ENCODE assay signal across 8 mouse cellular contexts in the genomic region with DNA sequence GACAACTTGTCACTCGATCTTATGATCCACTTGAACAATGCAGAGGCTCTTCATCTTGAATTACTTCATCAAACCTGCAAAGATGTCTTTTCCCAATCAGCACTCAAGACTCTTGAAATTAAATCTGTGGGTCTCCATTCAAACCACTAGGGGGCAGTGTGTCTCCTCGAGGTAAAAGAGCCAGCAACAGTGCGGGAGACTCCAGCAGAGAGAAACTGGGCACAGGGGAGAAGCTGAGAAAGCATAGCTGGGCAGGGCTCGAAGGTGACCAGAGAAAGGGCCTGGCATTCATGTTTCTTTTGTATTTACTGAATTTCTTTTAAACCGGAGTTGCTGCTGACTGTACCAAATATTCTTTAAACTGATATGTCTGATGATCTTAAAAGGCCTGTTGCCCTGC.
DNase-seq lines count a peak whose midpoint lies in the region; ATAC-seq and TF ChIP-seq lines count a peak whose summit lies in the region.

No protein-coding gene starts in this region.

- no peak overlapping the region for H3K4me3 ChIP-seq in forebrain, embryonic 10.5 days
- H3K4me3 ChIP-seq in forebrain, embryonic 12.5 days (replicated peaks), result no peak overlapping the region
- H3K4me3 ChIP-seq in liver, postnatal 0 days (ENCODE audit: low read depth, low read length), result no peak overlapping the region

- H3K9me3 ChIP-seq in forebrain, embryonic 10.5 days, result no peaks in the 10 kb centered on the region
- no peaks in the 10 kb centered on the region for H3K9me3 ChIP-seq in forebrain, embryonic 12.5 days
- no peaks in the 10 kb centered on the region for H3K9me3 ChIP-seq in liver, postnatal 0 days (ENCODE audit: low read length)

- H3K9ac ChIP-seq in forebrain, embryonic 12.5 days, result no peak overlapping the region
- no peak overlapping the region for H3K9ac ChIP-seq in liver, postnatal 0 days (replicated peaks)

- TF ChIP-seq CTCF in liver, postnatal 0 days (IDR thresholded peaks at IDR 0.05; ENCODE audit: low read depth), result peak; percentile 84

- H3K4me1 ChIP-seq in forebrain, embryonic 10.5 days, result peaks cover 12% of the 10 kb centered on the region; the same call in 1 of the 2 replicates
- no peaks in the 10 kb centered on the region for H3K4me1 ChIP-seq in forebrain, embryonic 12.5 days
- no peaks in the 10 kb centered on the region for H3K4me1 ChIP-seq in liver, postnatal 0 days (ENCODE audit: insufficient read depth)

- H3K4me2 ChIP-seq in forebrain, embryonic 12.5 days, result no peak overlapping the region
- no peak overlapping the region for H3K4me2 ChIP-seq in liver, postnatal 0 days (ENCODE audit: low read depth, low read length)

- TF ChIP-seq EP300 in liver, postnatal 0 days (IDR thresholded peaks at IDR 0.05; ENCODE audit: low read depth), result no peak

- H3K36me3 ChIP-seq in forebrain, embryonic 10.5 days (replicated peaks), result no peaks in the 10 kb centered on the region
- no peaks in the 10 kb centered on the region for H3K36me3 ChIP-seq in forebrain, embryonic 12.5 days (replicated peaks)
- no peaks in the 10 kb centered on the region for H3K36me3 ChIP-seq in liver, postnatal 0 days (replicated peaks; ENCODE audit: insufficient read depth, low read length)

- DNase-seq in forebrain, embryonic 10.5 days (ENCODE audit: extremely low spot score, low spot score), result peak; percentile 54
- peak; percentile 19 to 53 for DNase-seq in cerebellum, postnatal 36 days
- DNase-seq in gastrocnemius, postnatal 10 days, result peak; percentile 39
- DNase-seq in kidney, postnatal 14 days, result peak; percentile 68
- peak; percentile 33 for DNase-seq in liver, postnatal 0 days
- peak; percentile 49 to 66 for DNase-seq in right cerebral cortex, postnatal 10 days (ENCODE audit: low spot score in 2 of 2)

- WGBS in forebrain, embryonic 10.5 days, result 15% methylated on average over 5 of the region's 5 CpGs
- 10% methylated on average over 5 of the region's 5 CpGs for WGBS in forebrain, embryonic 12.5 days
- WGBS in liver, postnatal 0 days (ENCODE audit: insufficient replicate concordance), result 7% methylated on average over 5 of the region's 5 CpGs

- ATAC-seq in forebrain, embryonic 12.5 days (ENCODE audit: low FRiP score), result no peak
- peak; percentile 53 for ATAC-seq in activated CD4-positive, CD25-positive, alpha-beta regulatory T cell, adult 4 months
- no peak for ATAC-seq in liver, postnatal 0 days

- H3K27me3 ChIP-seq in forebrain, embryonic 10.5 days (ENCODE audit: poor library complexity, severe bottlenecking), result no peaks in the 10 kb centered on the region
- H3K27me3 ChIP-seq in forebrain, embryonic 12.5 days, result no peaks in the 10 kb centered on the region
- H3K27me3 ChIP-seq in liver, postnatal 0 days (ENCODE audit: insufficient read depth, low read length), result no peaks in the 10 kb centered on the region

- H3K27ac ChIP-seq in forebrain, embryonic 10.5 days, result no peak overlapping the region
- no peak overlapping the region for H3K27ac ChIP-seq in forebrain, embryonic 12.5 days
- H3K27ac ChIP-seq in liver, postnatal 0 days (ENCODE audit: low read depth), result no peak overlapping the region
